Mouse (Mus musculus): ENCODE data around the gene Gm20388.

DNA sequence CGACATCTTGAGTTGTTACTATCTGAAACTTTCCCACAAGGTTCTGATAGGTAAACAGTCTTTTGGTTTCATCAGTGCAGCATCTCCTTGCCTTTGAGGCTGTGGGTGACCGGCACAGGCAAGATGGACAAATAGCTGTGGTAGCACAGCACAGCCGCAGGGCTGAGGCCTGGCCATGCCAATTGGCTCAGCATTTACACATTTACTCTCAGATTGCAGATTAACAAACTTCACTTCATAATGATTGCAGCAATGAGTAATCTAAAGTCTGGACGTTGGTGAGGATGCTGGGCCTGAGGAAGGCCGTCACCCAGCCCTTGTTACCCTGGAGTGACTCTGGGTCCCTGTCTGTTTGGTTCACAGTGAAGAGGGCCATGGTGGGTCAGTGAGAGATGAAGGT is 4332.3 kb downstream of the Gm20388 start:
- TF ChIP-seq POLR2A (IDR thresholded peaks at IDR 0.05; ENCODE audit: borderline replicate concordance, control insufficient read depth, low read depth, low read length) = no peak
- TF ChIP-seq CTCF (IDR thresholded peaks at IDR 0.05; ENCODE audit: control insufficient read depth, insufficient read depth, low read length) = no peak

All from bone marrow, adult 2 months (tissue).